8 mouse cellular contexts compared by ENCODE assay signal in genomic region chr4:139351931-139352711, GRCm38 (mm10). TPM values are rescaled to one million over a fixed set of nuclear protein-coding genes. Genes with fewer than 3 reads are reported as not detected.
DNase-seq lines count a peak whose midpoint lies in the region; ATAC-seq lines count a peak whose summit lies in the region.

TSS of gene Mrto4 (minus strand) at chr4:139352576.
TSS of gene Emc1 (plus strand) at chr4:139352587.
TSS of gene Ubr4 (plus strand) at chr4:139352609.

- no peaks in the 10 kb centered on the region for H3K9me3 ChIP-seq in hindbrain, embryonic 14.5 days (ENCODE audit: control insufficient read depth, low read length)

- peak; percentile 46 for DNase-seq in WW6 (ENCODE audit: low read depth, low spot score)
- peak; percentile 85 to 88 for DNase-seq in cerebellum, postnatal 36 days
- peak; percentile 89 for DNase-seq in frontal cortex, postnatal 36 days (ENCODE audit: low spot score in 2 of 2)
- DNase-seq in hindbrain, embryonic 14.5 days (ENCODE audit: low spot score): peak; percentile 84
- DNase-seq in layer of hippocampus, postnatal 36 days: peak; percentile 87 to 90
- DNase-seq in lung, postnatal 25 days (ENCODE audit: low spot score): peak; percentile 83
- DNase-seq in retina, adult 2 months (ENCODE audit: low read depth, low spot score): peak; percentile 72
- DNase-seq in thymus, postnatal 25 days: peak; percentile 82

- H3K27me3 ChIP-seq in hindbrain, embryonic 14.5 days (ENCODE audit: control insufficient read depth, insufficient read depth, low read length): no peaks in the 10 kb centered on the region

- peak within 1 kb of the TSS; percentile 91 for H3K4me3 ChIP-seq in hindbrain, embryonic 14.5 days (replicated peaks; ENCODE audit: low read length)

- WGBS in hindbrain, embryonic 14.5 days: under 1% methylated on average over 64 of the region's 64 CpGs

- H3K4me1 ChIP-seq in hindbrain, embryonic 14.5 days (replicated peaks; ENCODE audit: control insufficient read depth, insufficient read depth, low read length): peaks cover 14% of the 10 kb centered on the region

- H3K36me3 ChIP-seq in hindbrain, embryonic 14.5 days (replicated peaks; ENCODE audit: control insufficient read depth, insufficient read depth): peaks cover 51% of the 10 kb centered on the region

- ATAC-seq in hindbrain, embryonic 14.5 days (ENCODE audit: low FRiP score): peak; percentile 95

- H3K27ac ChIP-seq in hindbrain, embryonic 14.5 days: peak within 1 kb of the TSS; percentile 98

- H3K9ac ChIP-seq in hindbrain, embryonic 14.5 days: peak within 1 kb of the TSS; percentile 95

- peak within 1 kb of the TSS; percentile 97 for H3K4me2 ChIP-seq in hindbrain, embryonic 14.5 days (replicated peaks)

RNA-seq across cellular contexts. Expression of gene Mrto4, which starts in this region (rescaled TPM):
- 65.7 and 74.2 TPM in 2 replicates for polyA plus RNA-seq in hindbrain, embryonic 14.5 days (2014; fragmentation: Nextera tagmentation; extraction: Ambion mirVana)
- total RNA-seq in layer of hippocampus, postnatal 36 days (2021): 10 to 100 TPM; 48.1 to 48.3 TPM

RNA-seq across cellular contexts. Expression of gene Emc1, which starts in this region (rescaled TPM):
- polyA plus RNA-seq in hindbrain, embryonic 14.5 days (2014; fragmentation: Nextera tagmentation; extraction: Ambion mirVana): 35.1 and 36.8 TPM in 2 replicates
- 10 to 100 TPM; 87.9 to 89.8 TPM for total RNA-seq in layer of hippocampus, postnatal 36 days (2021)

RNA-seq across cellular contexts. Expression of gene Ubr4, which starts in this region (rescaled TPM):
- 95.5 and 100 TPM in 2 replicates for polyA plus RNA-seq in hindbrain, embryonic 14.5 days (2014; fragmentation: Nextera tagmentation; extraction: Ambion mirVana)
- 100 to 1,000 TPM; 149 to 168 TPM for total RNA-seq in layer of hippocampus, postnatal 36 days (2021)

Comparison
In these comparisons a context has a peak if more than half of its experiments do, and no peak if none do; other contexts are left out.
1. Peak in every context shown above with its lines: DNase-seq, ATAC-seq, H3K4me3 ChIP-seq and H3K27ac ChIP-seq.